Mouse (Mus musculus): ENCODE results near the gene Clic1.

Gene Clic1

DNA sequence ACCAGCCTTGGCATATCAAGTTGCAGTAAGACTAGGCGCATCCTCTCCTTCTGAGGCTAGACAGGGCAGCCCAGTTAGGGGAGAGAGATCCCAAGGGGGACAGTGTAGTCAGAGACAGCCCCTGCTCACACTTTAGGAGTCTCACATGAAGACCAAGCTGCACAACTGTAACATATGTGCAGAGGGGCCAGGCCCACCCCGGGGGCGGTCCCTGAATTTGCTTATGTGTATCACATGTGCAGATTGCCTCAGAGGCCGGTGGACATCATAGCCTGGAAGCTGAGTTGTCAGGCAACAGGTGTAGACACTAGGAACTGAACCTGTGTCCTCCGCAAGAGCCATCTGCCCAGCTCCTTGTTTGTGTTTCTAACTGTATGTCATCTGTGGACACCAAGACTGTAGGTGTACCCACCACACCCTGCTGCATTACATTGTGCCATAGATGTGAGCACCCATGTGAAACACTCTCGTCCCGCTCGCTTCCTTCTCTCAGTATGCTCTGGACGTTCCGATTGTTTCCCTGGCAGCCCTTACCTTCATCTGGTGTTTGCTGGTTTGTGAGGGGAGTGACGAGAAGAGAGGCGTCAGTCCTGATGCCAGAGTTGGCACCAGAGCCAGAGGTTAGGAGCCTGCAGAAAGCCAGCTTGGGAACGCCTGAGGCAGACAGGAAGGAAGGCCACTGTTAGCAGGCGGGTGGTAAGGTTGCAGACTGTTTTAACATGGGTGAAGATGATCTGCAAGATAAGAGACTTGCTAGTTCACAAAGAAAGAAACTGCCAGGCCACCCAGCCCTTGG lies 42.8 kb downstream of the Clic1 start:
- DNase-seq: no peak

DNA sequence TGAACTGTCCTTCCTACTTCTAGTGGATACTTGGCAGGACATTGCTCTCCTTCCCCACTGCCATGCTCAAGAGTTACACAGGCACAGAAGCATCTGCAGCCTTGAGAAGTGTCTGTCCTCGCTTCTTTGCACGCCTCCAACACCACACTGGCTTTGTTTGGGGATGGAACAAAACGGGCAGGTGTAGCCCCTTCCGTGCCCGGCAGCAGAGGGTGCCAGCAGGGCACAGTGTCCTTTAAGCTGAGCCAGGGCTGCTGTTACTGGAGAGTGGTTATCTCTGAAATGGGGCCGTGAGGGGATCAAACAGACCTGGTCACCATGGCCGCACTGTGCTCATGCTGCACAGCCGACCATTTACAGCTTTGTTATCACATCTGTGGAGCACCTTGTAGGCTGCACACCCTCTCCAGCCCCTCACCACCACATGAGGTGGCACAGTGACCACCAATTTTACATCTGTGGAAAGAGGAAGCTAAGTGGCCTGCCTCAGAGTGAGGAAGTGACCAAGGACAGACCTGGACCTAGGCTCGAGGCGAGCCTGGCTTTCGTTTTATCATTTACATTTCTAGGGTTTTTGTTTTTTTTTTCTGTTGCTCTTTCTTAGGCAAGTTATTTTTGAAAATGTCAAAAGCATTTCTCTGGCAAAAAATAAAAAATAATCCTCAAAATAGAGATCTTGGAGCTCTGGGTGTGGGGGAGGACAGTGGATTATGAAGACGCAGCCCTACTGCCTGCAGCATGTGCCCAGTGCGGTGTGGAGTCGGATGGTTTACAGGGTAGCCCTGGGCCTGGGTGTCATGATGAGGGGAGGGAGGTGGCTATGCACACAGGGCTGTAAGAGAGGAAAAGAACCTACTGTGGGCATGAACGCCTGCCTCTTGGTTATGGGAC lies 45.0 kb downstream of the Clic1 start:
- no peak for DNase-seq

DNA sequence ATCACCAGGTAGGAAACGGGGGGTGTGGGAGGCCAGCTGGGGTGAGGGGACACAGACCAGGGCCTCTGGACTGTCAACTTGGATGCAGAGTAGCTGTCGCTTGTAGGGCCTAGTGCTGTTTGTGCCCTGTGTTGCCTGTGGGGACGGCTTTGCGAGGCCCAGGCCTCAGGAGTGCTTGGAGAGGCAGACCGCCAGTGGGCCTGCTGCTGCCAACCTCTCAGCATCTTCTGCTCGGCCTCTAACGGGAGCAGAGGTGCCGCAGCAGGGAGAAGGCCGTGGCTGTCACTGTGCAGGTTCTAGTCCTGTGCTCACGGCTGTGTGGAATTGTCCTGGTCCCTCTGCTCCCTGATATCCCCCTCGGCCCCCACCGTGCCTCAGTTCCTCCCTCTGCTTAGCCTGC lies 46.8 kb downstream of the Clic1 start:
- peak in 1 of 2 experiments; percentile 58 for DNase-seq

DNA sequence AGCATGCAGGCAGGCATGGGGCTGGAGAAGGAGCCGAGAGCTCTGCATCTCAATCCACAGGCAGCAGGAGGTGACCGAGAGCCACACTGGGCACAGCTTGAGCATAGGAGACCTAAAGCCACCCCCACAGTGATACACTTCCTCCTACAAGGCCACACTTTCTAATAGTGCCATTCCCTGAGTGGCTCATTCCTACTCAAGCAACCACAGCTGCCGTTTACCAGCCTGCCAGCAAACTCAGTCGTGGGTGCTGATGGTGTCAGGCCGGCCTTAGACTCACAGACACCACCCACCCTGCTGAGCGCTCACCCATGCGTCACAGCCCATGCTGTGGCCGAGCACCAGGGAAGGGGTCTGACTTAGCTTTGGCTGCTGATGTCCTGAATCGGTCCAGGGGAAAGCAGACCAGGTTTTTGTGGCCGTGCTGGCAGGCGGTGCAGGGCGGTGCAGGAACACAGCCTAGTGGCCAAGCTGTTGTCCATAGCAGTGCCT lies 47.4 kb downstream of the Clic1 start:
- DNase-seq: peak; percentile 74 to 75

DNA sequence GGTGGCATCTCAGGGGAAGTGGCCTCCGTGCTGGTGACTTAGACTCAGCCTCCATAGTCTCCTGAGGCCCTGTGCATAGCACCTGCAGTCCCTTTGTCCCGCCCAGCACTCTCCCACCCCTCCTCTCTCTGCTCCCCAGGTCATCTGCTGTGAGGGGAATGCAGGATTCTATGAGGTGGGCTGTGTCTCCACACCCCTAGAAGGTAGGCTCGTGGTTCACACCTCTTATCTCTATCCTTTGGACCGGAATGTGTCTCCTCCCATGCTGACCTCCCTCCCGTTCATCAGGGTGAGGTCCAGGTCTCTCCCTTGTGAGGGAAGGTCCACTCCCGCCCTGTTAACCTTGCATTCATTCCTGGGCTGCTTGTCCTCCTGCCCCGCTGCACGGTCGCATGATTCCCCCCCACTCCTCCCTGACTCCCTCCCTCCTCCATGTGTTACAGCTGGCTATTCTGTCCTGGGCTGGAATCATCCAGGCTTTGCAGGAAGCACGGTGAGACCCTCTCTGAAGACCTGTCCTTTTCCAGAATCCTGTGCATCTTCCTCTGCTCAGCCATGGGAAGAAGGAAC lies 50.5 kb downstream of the Clic1 start:
- DNase-seq: peak in 1 of 2 experiments; percentile 22

DNA sequence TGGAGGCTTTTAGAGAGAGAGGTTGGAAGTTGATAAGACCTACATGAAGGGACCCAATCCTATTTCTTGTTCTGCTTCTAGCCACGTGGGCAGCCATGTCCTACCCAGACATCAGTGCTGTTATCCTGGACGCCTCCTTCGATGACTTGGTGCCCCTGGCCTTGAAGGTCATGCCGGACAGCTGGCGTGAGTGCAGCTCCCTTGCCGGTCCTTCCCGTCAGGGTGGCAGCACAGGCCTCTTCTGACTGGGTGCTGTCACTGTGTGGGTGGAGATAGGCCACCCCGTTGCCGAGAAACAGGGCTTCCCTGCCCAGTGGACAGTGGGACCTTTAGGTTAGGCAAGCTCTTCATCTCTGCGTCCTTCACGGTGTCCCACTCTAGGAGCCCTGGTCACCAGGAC lies 51.4 kb downstream of the Clic1 start:
- DNase-seq: peak in 1 of 2 experiments; percentile 37

DNA sequence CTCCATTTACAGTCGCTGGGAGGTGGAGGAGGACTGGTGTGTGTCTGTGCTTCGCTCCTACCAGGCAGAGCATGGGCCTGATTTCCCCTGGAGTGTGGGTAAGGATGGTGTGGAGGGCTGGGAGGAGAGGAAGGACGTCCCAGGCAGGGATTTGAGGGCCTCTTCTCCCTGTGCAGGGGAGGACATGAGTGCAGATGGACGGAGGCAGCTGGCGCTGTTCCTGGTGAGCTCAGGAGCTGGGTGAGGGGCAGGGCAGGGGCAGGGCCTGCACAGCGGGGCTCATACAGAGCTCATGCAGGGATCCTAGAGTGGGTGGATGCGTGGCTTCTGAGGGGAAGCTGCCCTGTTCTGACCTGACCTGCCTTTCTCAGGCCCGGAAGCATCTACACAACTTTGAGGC lies 52.5 kb downstream of the Clic1 start:
- peak in 1 of 2 experiments; percentile 47 for DNase-seq

DNA sequence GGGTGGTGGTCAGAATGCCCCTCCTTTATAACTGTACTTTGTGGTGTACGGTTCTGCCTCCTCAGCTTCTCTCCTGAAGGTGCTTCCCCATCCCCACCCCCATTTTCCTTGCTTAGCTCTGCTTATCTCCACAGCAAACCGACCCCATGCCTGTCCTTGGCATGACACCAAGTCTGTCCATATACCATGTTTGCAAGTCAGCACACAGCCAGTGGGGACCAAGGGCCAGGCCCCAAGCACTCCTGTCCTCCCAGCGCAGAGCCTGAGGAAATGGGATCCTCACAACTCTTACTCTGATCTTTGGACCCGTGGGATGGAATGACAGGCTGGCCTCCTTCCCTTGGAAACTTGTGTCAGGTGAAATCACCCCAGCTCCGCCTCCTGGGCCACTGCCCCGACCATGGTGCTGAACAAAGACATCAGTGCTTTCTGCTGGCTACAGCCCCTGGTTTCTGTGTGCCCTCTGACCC lies 53.5 kb downstream of the Clic1 start:
- peak in 1 of 2 experiments; percentile 37 for DNase-seq

DNA sequence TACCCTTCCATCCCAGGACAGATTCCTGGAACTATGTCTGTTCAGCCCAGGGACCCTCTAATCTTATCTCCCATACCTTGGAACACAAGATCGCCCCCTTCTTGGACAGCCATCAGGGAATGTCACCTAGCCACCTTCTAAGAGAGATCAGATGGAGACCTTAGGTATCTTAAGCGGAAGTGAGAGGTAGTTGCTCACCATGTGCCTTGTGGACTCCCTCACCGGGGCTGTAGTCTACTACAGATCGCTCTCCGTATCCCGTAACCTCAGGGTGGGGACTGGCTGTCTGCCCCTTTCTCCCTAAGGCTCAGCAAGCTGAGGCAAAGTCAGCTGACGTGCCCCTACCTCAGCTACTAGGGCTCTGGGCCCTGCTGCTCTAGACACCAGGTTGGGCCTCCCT lies 54.3 kb downstream of the Clic1 start:
- DNase-seq: no peak

DNA sequence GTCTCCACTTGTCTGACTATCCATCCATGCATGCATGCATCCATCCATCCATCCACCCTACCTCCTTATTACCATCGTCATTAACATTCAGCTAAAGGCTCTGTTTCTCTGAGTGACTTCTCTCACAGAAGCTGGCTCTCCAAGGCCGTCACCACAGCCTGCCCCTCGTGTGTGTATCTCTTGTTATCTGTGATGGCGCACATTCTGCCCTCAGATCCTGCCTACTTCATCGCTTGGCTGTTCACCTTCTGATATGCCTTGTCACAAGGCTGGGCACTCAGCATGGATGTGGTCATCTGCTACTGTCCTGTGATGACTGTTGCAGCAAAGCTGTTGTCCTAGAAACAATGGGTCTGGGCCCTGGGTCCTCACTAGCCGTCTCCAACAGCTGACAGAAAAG lies 55.0 kb downstream of the Clic1 start:
- DNase-seq: no peak

DNA sequence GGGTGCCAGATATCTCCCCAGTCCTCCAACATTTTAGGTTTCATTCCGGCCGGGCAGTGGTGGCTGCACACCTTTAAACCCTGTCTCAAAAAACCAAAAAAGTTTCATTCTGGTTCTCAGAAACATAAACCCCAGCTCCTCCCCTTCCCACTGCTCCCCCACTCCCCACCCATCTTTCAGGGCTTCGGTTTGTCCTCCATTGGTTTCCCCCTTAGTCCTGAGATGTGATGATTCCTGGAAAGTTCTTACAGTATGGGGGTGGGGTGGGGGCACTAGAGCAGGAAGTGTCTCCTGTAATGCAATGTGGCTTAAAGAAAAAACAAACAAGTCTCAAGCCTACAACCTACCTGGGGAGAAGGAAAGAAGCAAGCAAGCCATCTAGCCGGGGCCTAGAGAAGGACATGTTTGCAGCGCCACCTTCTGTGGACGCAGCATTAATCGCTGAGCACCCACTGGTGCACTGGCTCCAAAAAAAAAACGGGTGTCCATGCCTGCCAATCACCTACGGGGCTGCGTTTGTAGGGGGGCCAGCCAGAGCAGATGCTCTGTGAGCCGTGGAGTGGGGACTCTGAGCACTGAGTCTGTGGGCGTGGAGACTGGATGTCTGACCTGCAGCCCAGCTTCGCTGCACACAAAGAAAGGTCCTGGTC lies 56.1 kb downstream of the Clic1 start:
- peak; percentile 76 to 77 for DNase-seq

DNA sequence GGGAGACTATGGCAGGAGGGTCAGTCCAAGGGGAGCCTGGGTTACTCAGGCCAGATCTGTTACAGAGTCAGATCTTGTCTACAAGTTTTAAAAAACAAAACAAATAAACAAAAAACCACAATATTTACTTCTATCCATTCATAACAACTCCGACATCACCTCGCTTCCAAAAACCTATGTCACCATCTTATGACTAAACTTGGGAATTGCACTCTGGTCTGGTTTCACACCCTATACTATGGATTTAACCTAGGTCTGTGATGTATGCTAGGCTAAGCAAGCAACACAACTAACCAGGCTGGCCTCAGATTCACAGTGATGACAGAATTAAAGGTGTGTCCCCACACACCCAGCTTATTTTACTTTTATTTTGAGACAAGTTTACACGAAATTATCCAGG lies 56.8 kb downstream of the Clic1 start:
- no peak for DNase-seq

DNA sequence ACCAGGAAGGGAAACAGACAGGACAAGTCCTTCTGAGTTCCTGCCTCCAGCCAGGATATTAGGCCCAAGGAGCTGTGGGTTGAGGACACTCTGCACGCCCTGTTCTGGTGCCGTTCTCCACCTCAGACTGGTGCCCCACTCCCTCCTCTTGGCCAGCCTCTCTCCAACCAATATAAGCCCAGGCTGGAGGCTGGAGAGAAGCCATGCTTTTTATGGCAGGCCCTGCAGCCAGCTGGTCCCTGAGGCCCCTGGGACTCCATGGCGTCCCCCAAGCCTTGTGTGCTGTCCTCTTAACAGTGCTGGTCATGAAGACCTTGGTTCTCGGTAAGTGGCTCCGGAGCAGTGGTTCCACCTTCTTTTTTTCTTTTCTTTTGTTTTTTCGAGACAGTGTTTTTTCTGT lies 58.3 kb downstream of the Clic1 start, which contains the start of gene Ly6g5c:
Ly6g5c (plus strand) TSS at position 183 of the 400 bp plus-strand sequence.
- DNase-seq: peak; percentile 46 to 69

Data from cerebellum, adult 18-20 months (tissue).